Mouse (Mus musculus): ENCODE results near the gene Sertad2.

Gene Sertad2

GRCm38 (mm10) chr11:20644166-20644565 lies 101.1 kb downstream of the Sertad2 start:
- no peak for DNase-seq (ENCODE audit: low spot score in 2 of 2)

GRCm38 (mm10) chr11:20644872-20645271 lies 101.8 kb downstream of the Sertad2 start:
- no peak for DNase-seq (ENCODE audit: low spot score in 2 of 2)

- DNase-seq (ENCODE audit: low spot score in 2 of 2), result no peak
These were observed 102.5 kb downstream of the Sertad2 start for GRCm38 (mm10) chr11:20645521-20645920.

GRCm38 (mm10) chr11:20646142-20646541 lies 103.1 kb downstream of the Sertad2 start:
- no peak for DNase-seq (ENCODE audit: low spot score in 2 of 2)

- no peak for DNase-seq (ENCODE audit: low spot score in 2 of 2)
These were observed 104.1 kb downstream of the Sertad2 start for GRCm38 (mm10) chr11:20646986-20647726.

GRCm38 (mm10) chr11:20647902-20648625 lies 105.0 kb downstream of the Sertad2 start:
- no peak for DNase-seq (ENCODE audit: low spot score in 2 of 2)

GRCm38 (mm10) chr11:20649477-20649876 lies 106.4 kb downstream of the Sertad2 start:
- DNase-seq (ENCODE audit: low spot score in 2 of 2), result no peak

GRCm38 (mm10) chr11:20650006-20650639 lies 107.1 kb downstream of the Sertad2 start:
- no peak for DNase-seq (ENCODE audit: low spot score in 2 of 2)

- DNase-seq (ENCODE audit: low spot score in 2 of 2), result no peak
These were observed 108.1 kb downstream of the Sertad2 start for GRCm38 (mm10) chr11:20651166-20651565.

- no peak for DNase-seq (ENCODE audit: low spot score in 2 of 2)
These were observed 113.0 kb downstream of the Sertad2 start for GRCm38 (mm10) chr11:20655795-20656710.

GRCm38 (mm10) chr11:20656711-20657057 lies 113.6 kb downstream of the Sertad2 start:
- DNase-seq (ENCODE audit: low spot score in 2 of 2), result no peak

- DNase-seq (ENCODE audit: low spot score in 2 of 2), result no peak
These were observed 116.0 kb downstream of the Sertad2 start for GRCm38 (mm10) chr11:20659094-20659493.

- no peak for DNase-seq (ENCODE audit: low spot score in 2 of 2)
These were observed 117.4 kb downstream of the Sertad2 start for GRCm38 (mm10) chr11:20660111-20661097.

- DNase-seq (ENCODE audit: low spot score in 2 of 2), result peak in 1 of 2 experiments; percentile 40
These were observed 118.6 kb downstream of the Sertad2 start for GRCm38 (mm10) chr11:20661652-20662051.

GRCm38 (mm10) chr11:20662811-20663210 lies 119.8 kb downstream of the Sertad2 start:
- no peak for DNase-seq (ENCODE audit: low spot score in 2 of 2)

- DNase-seq (ENCODE audit: low spot score in 2 of 2), result no peak
These were observed 120.6 kb downstream of the Sertad2 start for GRCm38 (mm10) chr11:20663580-20664198.

- no peak for DNase-seq (ENCODE audit: low spot score in 2 of 2)
These were observed 121.8 kb downstream of the Sertad2 start for GRCm38 (mm10) chr11:20664878-20665277.

GRCm38 (mm10) chr11:20671789-20672392 lies 128.8 kb downstream of the Sertad2 start:
- DNase-seq (ENCODE audit: low spot score in 2 of 2), result no peak

- DNase-seq (ENCODE audit: low spot score in 2 of 2), result no peak
These were observed 129.5 kb downstream of the Sertad2 start for GRCm38 (mm10) chr11:20672513-20672912.

- DNase-seq (ENCODE audit: low spot score in 2 of 2), result no peak
These were observed 136.3 kb downstream of the Sertad2 start for GRCm38 (mm10) chr11:20679396-20679795.
